Mouse (Mus musculus) megakaryocyte, embryonic 14.5 days (primary cell): ENCODE data around the gene Necab2.

Experiments
- FLI1 ChIP-seq: IDR thresholded peaks from 2 replicates; pipeline ENCODE4 v1.6.1; 2012; ENCODE audit warnings: low read length, inconsistent platforms, mixed read lengths
- GATA1 ChIP-seq: IDR thresholded peaks from 3 replicates; pipeline ENCODE4 v1.6.1; 2012; ENCODE audit warnings: mixed read lengths, low read length, inconsistent platforms, borderline replicate concordance

- TF ChIP-seq GATA1 (no peak), FLI1 (no peak)
Measured at GRCm38 (mm10) chr8:119451131-119451530, 4.6 kb downstream of the Necab2 start.
